Mouse (Mus musculus) myocyte (in vitro differentiated cells): ENCODE results near the gene Gm9970.

Experiments
- CEBPB ChIP-seq: IDR thresholded peaks from 2 replicates; pipeline ENCODE4 v1.6.1; 2011; ENCODE audit warnings: mild to moderate bottlenecking, moderate library complexity; ENCODE audit not compliant: poor library complexity, insufficient read depth, severe bottlenecking
- E2F4 ChIP-seq: IDR thresholded peaks from one replicate; pipeline ENCODE4 v1.6.1; 2011; ENCODE audit warnings: mild to moderate bottlenecking, control low read depth, moderate library complexity; ENCODE audit not compliant: insufficient read depth
- MAX ChIP-seq: IDR thresholded peaks from one replicate; pipeline ENCODE4 v1.6.1; 2011; ENCODE audit warnings: low read depth, mild to moderate bottlenecking, control low read depth
- MYOD1 ChIP-seq, 3 experiments: IDR thresholded peaks; one replicate each; pipeline ENCODE4 v1.6.1; 2011; ENCODE audit warnings: control low read depth in 2 of 3, low read depth in 2 of 3, mild to moderate bottlenecking in 2 of 3, moderate library complexity in 1 of 3; ENCODE audit not compliant: insufficient read length in 2 of 3, control insufficient read depth in 1 of 3
- MYOG ChIP-seq, 3 experiments: IDR thresholded peaks; one replicate each; pipeline ENCODE4 v1.6.1; 2011; ENCODE audit warnings: control low read depth in 2 of 3, low read depth in 2 of 3, mild to moderate bottlenecking in 2 of 3; ENCODE audit not compliant: insufficient read length in 2 of 3, control insufficient read depth in 1 of 3, insufficient read depth in 1 of 3
- POLR2A ChIP-seq: IDR thresholded peaks from one replicate; pipeline ENCODE4 v1.6.1; 2011; ENCODE audit warnings: low read depth, mild to moderate bottlenecking, control low read depth, moderate library complexity; ENCODE audit not compliant: insufficient read length
- POLR2AphosphoS2 ChIP-seq: IDR thresholded peaks from one replicate; pipeline ENCODE4 v1.6.1; 2011; ENCODE audit warnings: low read depth, control low read depth; ENCODE audit not compliant: insufficient read length
- REST ChIP-seq: IDR thresholded peaks from one replicate; pipeline ENCODE4 v1.6.1; 2011; ENCODE audit warnings: mild to moderate bottlenecking, control low read depth, moderate library complexity; ENCODE audit not compliant: insufficient read depth, insufficient read length
- SRF ChIP-seq: IDR thresholded peaks from one replicate; pipeline ENCODE4 v1.6.1; 2011; ENCODE audit warnings: low read depth; ENCODE audit not compliant: control insufficient read depth, insufficient read length
- TCF12 ChIP-seq: IDR thresholded peaks from one replicate; pipeline ENCODE4 v1.6.1; 2011; ENCODE audit warnings: mild to moderate bottlenecking, control low read depth; ENCODE audit not compliant: poor library complexity, insufficient read depth, severe bottlenecking
- USF1 ChIP-seq: IDR thresholded peaks from one replicate; pipeline ENCODE4 v1.6.1; 2011; ENCODE audit warnings: low read depth, mild to moderate bottlenecking, control low read depth, moderate library complexity

DNA sequence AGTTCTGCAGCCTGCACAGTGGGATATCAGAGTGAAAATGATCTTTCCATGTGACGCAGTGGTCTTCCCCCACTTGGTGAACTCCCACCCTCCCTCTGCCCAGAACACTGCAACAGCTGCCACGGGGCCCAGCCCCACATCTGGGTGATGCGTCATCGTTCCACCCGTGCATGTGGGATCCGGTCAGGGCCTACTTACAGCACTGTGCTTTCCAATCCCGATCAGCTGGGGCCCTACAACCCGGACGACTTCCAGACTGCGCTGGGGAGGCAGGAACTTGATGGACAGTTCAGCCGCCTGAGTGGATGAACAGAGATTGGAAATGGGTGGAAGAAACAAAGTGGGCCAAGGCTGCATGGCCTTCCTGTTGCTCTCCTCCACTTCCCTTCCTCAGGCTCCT, 16.6 kb upstream of the Gm9970 start:
- TF ChIP-seq TCF12 (no peak), POLR2A (no peak), MYOD1 (IDR thresholded peaks at IDR 0.05; ENCODE audit: control insufficient read depth in 1 of 3, insufficient read length in 2 of 3, low read depth in 2 of 3) (no peak), CEBPB (no peak), USF1 (no peak), E2F4 (no peak), POLR2AphosphoS2 (peak; percentile 18), MAX (no peak), MYOG (IDR thresholded peaks at IDR 0.05; ENCODE audit: control insufficient read depth in 1 of 3, insufficient read depth in 1 of 3, insufficient read length in 2 of 3, low read depth in 2 of 3) (no peak), REST (no peak), SRF (no peak)
